Mouse (Mus musculus): Measurements from ENCODE around the gene Uaca.

Uaca gene

GRCm38 (mm10) chr9:60794210-60794840 lies at the start of gene Uaca:
TSS of gene Uaca (plus strand) at chr9:60794542.
- Histone ChIP-seq H3K36me3 (ENCODE audit: control insufficient read depth, insufficient read depth, low read length, poor library complexity, severe bottlenecking) (no peaks in the 10 kb centered on the region), H3K27me3 (ENCODE audit: control insufficient read depth, insufficient read depth, low read length, poor library complexity, severe bottlenecking) (no peaks in the 10 kb centered on the region; the same call in 1 of the 2 replicates)
- peak; percentile 45 for DNase-seq (ENCODE audit: low read depth, low spot score)

GRCm38 (mm10) chr9:60744971-60745370 lies 49.4 kb upstream of the Uaca start:
- H3K27me3 ChIP-seq (ENCODE audit: control insufficient read depth, insufficient read depth, low read length, poor library complexity, severe bottlenecking): no peaks in the 10 kb centered on the region
- H3K36me3 ChIP-seq (ENCODE audit: control insufficient read depth, insufficient read depth, low read length, poor library complexity, severe bottlenecking): no peaks in the 10 kb centered on the region
- no peak for DNase-seq (ENCODE audit: low read depth, low spot score)

- Histone ChIP-seq H3K36me3 (ENCODE audit: control insufficient read depth, insufficient read depth, low read length, poor library complexity, severe bottlenecking) (no peaks in the 10 kb centered on the region), H3K27me3 (ENCODE audit: control insufficient read depth, insufficient read depth, low read length, poor library complexity, severe bottlenecking) (no peaks in the 10 kb centered on the region)
- no peak for DNase-seq (ENCODE audit: low read depth, low spot score)
Observed at GRCm38 (mm10) chr9:60746561-60746960, 47.8 kb upstream of the Uaca start.

GRCm38 (mm10) chr9:60747672-60748071 lies 46.7 kb upstream of the Uaca start:
- no peaks in the 10 kb centered on the region for H3K27me3 ChIP-seq (ENCODE audit: control insufficient read depth, insufficient read depth, low read length, poor library complexity, severe bottlenecking)
- no peak for DNase-seq (ENCODE audit: low read depth, low spot score)

DNA sequence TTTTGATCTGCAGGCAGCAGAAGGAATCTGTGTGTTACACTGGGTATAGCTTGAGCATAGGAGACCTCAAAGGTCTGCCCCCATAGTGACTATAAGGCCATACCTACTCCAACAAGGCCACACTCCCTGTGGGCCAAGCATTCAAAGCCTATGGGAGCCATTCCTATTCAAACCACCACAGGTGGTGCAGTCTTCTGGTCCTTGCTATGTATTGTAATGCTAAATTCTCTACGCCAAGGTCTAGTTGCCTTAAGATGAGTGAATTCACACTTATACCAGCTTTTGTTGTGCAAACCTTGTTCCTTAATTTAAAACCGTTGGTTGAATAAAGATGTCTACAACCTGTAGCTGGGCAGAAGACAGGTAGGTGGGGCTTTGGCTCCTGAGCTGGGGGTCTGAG lies 46.2 kb upstream of the Uaca start:
- no peaks in the 10 kb centered on the region for H3K36me3 ChIP-seq (ENCODE audit: control insufficient read depth, insufficient read depth, low read length, poor library complexity, severe bottlenecking)
- no peaks in the 10 kb centered on the region for H3K27me3 ChIP-seq (ENCODE audit: control insufficient read depth, insufficient read depth, low read length, poor library complexity, severe bottlenecking)
- no peak for DNase-seq (ENCODE audit: low read depth, low spot score)

More at GRCm38 (mm10) chr9:60747672-60748071, 46.7 kb upstream of the Uaca start:
- H3K36me3 ChIP-seq (ENCODE audit: control insufficient read depth, insufficient read depth, low read length, poor library complexity, severe bottlenecking): no peaks in the 10 kb centered on the region

GRCm38 (mm10) chr9:60749105-60749504 lies 45.2 kb upstream of the Uaca start:
- H3K27me3 ChIP-seq (ENCODE audit: control insufficient read depth, insufficient read depth, low read length, poor library complexity, severe bottlenecking): no peaks in the 10 kb centered on the region
- DNase-seq (ENCODE audit: low read depth, low spot score): peak; percentile 25
- no peaks in the 10 kb centered on the region for H3K36me3 ChIP-seq (ENCODE audit: control insufficient read depth, insufficient read depth, low read length, poor library complexity, severe bottlenecking)

GRCm38 (mm10) chr9:60751098-60751497 lies 43.2 kb upstream of the Uaca start:
- no peaks in the 10 kb centered on the region for H3K27me3 ChIP-seq (ENCODE audit: control insufficient read depth, insufficient read depth, low read length, poor library complexity, severe bottlenecking)
- no peaks in the 10 kb centered on the region for H3K36me3 ChIP-seq (ENCODE audit: control insufficient read depth, insufficient read depth, low read length, poor library complexity, severe bottlenecking)
- DNase-seq (ENCODE audit: low read depth, low spot score): no peak

DNA sequence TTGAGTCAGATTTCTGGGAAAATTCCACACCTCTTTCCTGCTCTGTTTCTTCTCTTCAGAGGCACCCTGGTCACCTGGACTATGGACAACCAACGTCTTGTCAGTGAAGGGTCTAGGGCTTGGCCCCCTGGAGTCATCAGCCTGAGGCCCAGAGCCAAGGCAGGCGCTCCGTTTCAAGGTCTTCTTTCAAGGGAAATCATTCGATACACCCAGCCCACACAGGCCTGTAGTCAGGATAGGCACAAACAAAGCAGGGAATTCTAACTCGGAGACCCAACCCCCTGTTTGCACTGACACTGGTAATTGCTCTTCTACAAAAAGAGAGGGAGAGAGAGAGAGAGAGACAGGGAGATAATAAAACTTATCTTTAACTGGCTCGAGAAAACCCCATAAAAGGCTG lies 42.4 kb upstream of the Uaca start:
- Histone ChIP-seq H3K27me3 (ENCODE audit: control insufficient read depth, insufficient read depth, low read length, poor library complexity, severe bottlenecking) (no peaks in the 10 kb centered on the region), H3K36me3 (ENCODE audit: control insufficient read depth, insufficient read depth, low read length, poor library complexity, severe bottlenecking) (no peaks in the 10 kb centered on the region)
- DNase-seq (ENCODE audit: low read depth, low spot score): no peak

DNA sequence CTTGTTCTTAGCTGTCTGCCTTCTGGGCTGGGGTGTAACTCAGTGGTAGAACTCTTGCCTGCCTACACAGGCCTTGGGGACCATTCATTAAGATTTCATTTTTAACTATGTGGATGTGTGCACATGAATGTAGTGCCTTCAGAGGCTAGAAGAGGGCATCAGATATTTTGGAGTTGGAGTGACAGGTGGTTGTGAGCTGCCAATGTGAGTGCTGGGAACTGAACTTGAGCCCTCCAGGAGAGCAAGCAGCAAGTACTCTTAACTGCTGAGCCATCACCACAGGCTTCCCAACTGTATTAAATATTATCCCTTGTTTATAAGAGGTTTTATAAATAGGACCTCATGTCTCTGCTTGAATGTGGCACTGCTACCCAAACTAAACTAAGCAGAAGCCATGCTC lies 41.7 kb upstream of the Uaca start:
- no peaks in the 10 kb centered on the region for H3K36me3 ChIP-seq (ENCODE audit: control insufficient read depth, insufficient read depth, low read length, poor library complexity, severe bottlenecking)
- H3K27me3 ChIP-seq (ENCODE audit: control insufficient read depth, insufficient read depth, low read length, poor library complexity, severe bottlenecking): no peaks in the 10 kb centered on the region
- DNase-seq (ENCODE audit: low read depth, low spot score): no peak

DNA sequence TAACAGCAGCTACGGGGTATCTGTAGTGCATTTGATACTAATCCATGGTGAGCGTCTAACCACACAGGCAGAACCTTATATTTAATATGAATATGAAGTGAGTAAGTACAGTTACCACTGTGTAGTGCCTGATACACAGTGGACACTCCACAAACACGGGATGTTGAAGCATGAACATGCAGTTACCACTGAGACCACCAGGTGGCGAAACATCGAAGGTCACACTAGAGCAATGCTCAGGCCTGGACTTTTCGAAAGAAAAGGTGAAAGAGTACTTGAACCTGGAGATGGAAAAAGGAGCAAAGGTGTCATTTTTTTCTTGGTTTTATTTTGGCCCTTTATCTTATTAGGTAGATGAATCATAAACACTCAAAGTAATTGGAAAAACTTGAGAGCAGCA lies 38.1 kb upstream of the Uaca start:
- peak; percentile 75 for DNase-seq (ENCODE audit: low read depth, low spot score)
- Histone ChIP-seq H3K36me3 (ENCODE audit: control insufficient read depth, insufficient read depth, low read length, poor library complexity, severe bottlenecking) (no peaks in the 10 kb centered on the region), H3K27me3 (ENCODE audit: control insufficient read depth, insufficient read depth, low read length, poor library complexity, severe bottlenecking) (no peaks in the 10 kb centered on the region)

DNA sequence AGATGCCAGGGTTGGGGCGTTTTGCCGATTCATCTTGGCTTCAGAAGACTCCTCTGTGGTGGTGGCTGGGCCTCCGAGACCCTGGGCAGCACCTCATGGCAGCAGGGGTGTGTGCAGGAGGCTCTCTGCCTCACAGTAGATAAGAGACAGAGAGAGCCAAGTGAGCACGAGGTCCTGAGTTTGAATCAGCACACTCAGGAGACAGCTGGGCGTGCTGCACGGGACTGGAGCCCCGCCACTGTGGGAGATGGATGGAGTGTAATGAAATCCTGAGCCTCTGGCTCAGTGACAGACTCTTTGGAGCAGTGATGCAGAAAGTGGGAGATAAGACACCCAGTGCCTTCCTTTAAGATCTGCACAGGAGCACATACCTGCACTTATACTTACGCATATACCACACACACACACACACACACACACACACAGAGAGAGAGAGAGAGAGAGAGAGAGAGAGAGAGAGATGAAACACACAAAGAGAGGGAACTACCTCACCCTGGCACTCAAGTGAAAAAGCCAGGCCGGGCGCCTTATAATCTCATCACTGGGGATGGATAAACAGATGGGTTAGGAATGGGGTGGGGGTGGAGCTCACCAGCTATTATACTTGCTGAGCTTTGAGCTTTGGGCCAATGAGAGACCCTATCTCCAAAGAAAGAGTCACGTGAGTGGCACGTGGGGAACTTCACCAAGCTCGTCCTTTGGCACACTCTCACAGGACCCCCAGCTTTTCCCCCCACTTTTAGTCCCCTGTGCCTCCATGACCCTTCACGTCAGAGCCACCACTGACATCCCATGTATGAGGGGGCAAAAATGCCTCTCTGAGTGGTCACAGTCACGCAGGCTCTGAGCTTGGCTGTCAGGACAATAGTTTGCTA lies 37.2 kb upstream of the Uaca start:
- Histone ChIP-seq H3K27me3 (ENCODE audit: control insufficient read depth, insufficient read depth, low read length, poor library complexity, severe bottlenecking) (no peaks in the 10 kb centered on the region), H3K36me3 (ENCODE audit: control insufficient read depth, insufficient read depth, low read length, poor library complexity, severe bottlenecking) (no peaks in the 10 kb centered on the region)
- no peak for DNase-seq (ENCODE audit: low read depth, low spot score)

DNA sequence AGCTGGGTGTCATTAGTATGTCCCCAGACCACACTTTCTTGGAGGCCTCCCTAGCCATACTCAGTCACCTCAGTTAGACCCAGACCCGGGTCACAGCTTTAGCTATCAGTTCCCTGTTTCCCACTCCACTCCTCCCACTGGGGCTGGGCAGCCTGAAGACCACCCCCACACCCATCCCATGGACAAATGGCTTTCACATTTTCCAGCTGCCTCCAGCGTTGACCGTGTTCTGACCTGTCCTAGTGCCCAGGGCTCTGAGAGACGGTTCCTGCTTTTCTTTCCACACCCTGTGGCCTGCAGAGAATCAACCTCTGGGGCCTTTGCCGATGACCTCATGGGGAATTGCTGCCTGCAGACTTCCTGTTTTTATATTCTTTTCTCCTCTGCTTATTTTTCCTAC lies 36.5 kb upstream of the Uaca start:
- DNase-seq (ENCODE audit: low read depth, low spot score): no peak
- Histone ChIP-seq H3K36me3 (ENCODE audit: control insufficient read depth, insufficient read depth, low read length, poor library complexity, severe bottlenecking) (no peaks in the 10 kb centered on the region), H3K27me3 (ENCODE audit: control insufficient read depth, insufficient read depth, low read length, poor library complexity, severe bottlenecking) (no peaks in the 10 kb centered on the region)

GRCm38 (mm10) chr9:60759436-60760007 lies 34.8 kb upstream of the Uaca start:
- Histone ChIP-seq H3K27me3 (ENCODE audit: control insufficient read depth, insufficient read depth, low read length, poor library complexity, severe bottlenecking) (no peaks in the 10 kb centered on the region), H3K36me3 (ENCODE audit: control insufficient read depth, insufficient read depth, low read length, poor library complexity, severe bottlenecking) (no peaks in the 10 kb centered on the region)
- DNase-seq (ENCODE audit: low read depth, low spot score): no peak

DNA sequence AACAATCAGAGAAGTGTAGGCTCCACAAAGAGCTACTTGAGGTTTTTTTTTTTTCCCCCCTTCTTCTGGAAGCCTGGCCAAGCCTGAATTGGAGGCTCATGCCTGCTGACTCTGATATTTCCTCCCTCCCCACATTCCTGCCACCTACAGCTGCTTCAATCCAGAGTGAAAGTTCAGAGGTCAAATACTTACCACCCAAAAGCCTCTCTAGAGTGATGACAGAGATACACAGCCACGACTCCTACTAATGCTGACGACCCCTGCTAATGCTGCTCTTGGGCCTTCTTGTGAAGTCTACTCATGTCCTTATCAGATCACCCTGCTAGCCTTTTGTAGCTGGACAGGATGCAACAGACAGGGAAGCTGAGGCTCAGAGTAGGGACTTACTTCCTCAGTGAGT lies 29.2 kb upstream of the Uaca start:
- no peak for DNase-seq (ENCODE audit: low read depth, low spot score)

DNA sequence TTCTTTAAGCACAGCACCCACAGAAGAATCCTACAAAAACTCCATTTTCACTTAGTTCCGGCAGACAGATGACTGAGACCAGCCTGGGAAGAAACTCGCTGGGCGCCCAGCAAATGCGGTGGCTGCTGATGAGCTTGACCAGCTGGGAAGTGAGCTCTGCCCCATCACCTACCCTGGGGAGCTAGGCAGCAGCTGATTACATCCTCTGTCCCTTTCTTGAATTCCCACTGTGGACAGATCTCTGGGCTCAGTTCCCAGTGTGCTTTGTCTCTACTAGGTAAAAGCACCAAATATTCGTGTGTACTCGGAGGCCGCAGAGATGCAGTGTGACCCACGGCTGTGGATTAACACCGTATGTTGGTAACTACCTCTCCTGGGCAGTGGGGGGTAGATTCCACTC lies 25.9 kb upstream of the Uaca start:
- no peak for DNase-seq (ENCODE audit: low read depth, low spot score)
- Histone ChIP-seq H3K27me3 (ENCODE audit: control insufficient read depth, insufficient read depth, low read length, poor library complexity, severe bottlenecking) (no peaks in the 10 kb centered on the region), H3K36me3 (ENCODE audit: control insufficient read depth, insufficient read depth, low read length, poor library complexity, severe bottlenecking) (no peaks in the 10 kb centered on the region)

More for the DNA sequence above, 29.2 kb upstream of the Uaca start:
- H3K27me3 ChIP-seq (ENCODE audit: control insufficient read depth, insufficient read depth, low read length, poor library complexity, severe bottlenecking): no peaks in the 10 kb centered on the region
- H3K36me3 ChIP-seq (ENCODE audit: control insufficient read depth, insufficient read depth, low read length, poor library complexity, severe bottlenecking): no peaks in the 10 kb centered on the region

All from splenic B cell, adult 2 months (primary cell).